Mouse (Mus musculus): ENCODE data around the gene Gm20388.

GRCm38 (mm10) chr8:122629388-122629787, 2718.7 kb downstream of the Gm20388 start:
- TF ChIP-seq POLR2A (IDR thresholded peaks at IDR 0.05; ENCODE audit: borderline replicate concordance, control insufficient read depth, low read depth, low read length) = no peak
- no peak for TF ChIP-seq CTCF (IDR thresholded peaks at IDR 0.05; ENCODE audit: control insufficient read depth, insufficient read depth, low read length)

Data from bone marrow, adult 2 months (tissue).